Mouse (Mus musculus) thymus, adult 2 months (tissue): ENCODE measurements at regions not wholly inside any gene's neighbourhood (a gene's known extent, or its start where the extent isn't known, plus 50 kb on each side); places are given as distances from the start of the nearest gene placed in this dataset.

Experiments used
- CTCF ChIP-seq: fragments of 200-500 bp; IDR thresholded peaks from 2 replicates; pipeline ENCODE4 v1.5.1; 2012; ENCODE audit warnings: mild to moderate bottlenecking, control low read depth, low read length, moderate library complexity, borderline replicate concordance; ENCODE audit not compliant: control insufficient read depth, poor library complexity, insufficient read depth; ENCODE audit errors: extremely low read depth
- POLR2A ChIP-seq: fragments of 200-500 bp; IDR thresholded peaks from 2 replicates; pipeline ENCODE4 v1.6.1; 2012; ENCODE audit warnings: mild to moderate bottlenecking, low read length, control low read depth, moderate library complexity; ENCODE audit not compliant: control insufficient read depth, poor library complexity, insufficient read depth; ENCODE audit errors: extremely low read depth

DNA sequence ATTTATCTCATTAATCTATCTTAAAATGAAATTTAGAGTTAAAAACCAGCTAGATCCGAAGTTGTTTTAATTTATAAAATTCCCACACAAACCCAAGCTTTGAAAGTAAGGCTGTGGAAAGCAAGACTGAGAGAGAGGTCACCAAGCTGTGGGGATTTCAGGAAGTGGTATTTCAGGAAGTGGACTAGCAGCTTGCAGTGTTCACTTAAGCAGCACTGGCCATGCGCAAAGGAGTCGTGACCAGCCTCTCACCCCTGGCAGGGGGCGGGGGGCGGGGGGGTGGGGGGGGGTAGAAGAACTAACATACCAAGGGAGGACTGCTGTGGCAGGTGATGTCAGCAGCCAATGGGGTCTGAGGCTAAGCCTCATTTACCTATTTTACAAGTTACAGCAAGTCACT lies 158.7 kb upstream of the Ttc29 start:
- TF ChIP-seq POLR2A (no peak), CTCF (no peak)
